Mouse (Mus musculus) stomach, postnatal 0 days (tissue): Measurements from ENCODE around the gene Syt9. TPM values are rescaled to one million over a fixed set of nuclear protein-coding genes. Genes with fewer than 3 reads are reported as not detected.

Experiments used
- ATAC-seq: fragments of 200-750 bp; cut with Nextera tagmentation; 2 replicates; pipeline ENCODE4 v1.8.0; 2017; ENCODE audit not compliant: low FRiP score, low TSS enrichment
- DNase-seq: peaks from one replicate; pipeline ENCODE4 v3.0.0-alpha.2; 2016; ENCODE audit warnings: low spot score
- H3K27ac ChIP-seq: fragments of 300-500 bp; sonication (generic); replicated peaks from 2 replicates; pipeline ENCODE4 v1.5.1; 2014; ENCODE audit warnings: mild to moderate bottlenecking, control low read depth
- H3K27me3 ChIP-seq: fragments of 300-500 bp; sonication (generic); 2 replicates; pipeline ENCODE4 v1.6.1; 2014; ENCODE audit warnings: low read length; ENCODE audit not compliant: control insufficient read depth, insufficient read depth
- H3K36me3 ChIP-seq: fragments of 300-500 bp; sonication (generic); 2 replicates; pipeline ENCODE4 v1.6.1; 2014; ENCODE audit warnings: low read length, mixed read lengths; ENCODE audit not compliant: control insufficient read depth, insufficient read depth
- H3K4me1 ChIP-seq: fragments of 300-500 bp; sonication (generic); replicated peaks from 2 replicates; pipeline ENCODE4 v1.6.1; 2014; ENCODE audit warnings: antibody characterized with exemption; ENCODE audit not compliant: control insufficient read depth, insufficient read depth
- H3K4me2 ChIP-seq: fragments of 300-500 bp; sonication (generic); replicated peaks from 2 replicates; pipeline ENCODE4 v1.6.1; 2014; ENCODE audit warnings: low read depth, mild to moderate bottlenecking, control low read depth, moderate library complexity
- H3K4me3 ChIP-seq: fragments of 300-500 bp; sonication (generic); 2 replicates; pipeline ENCODE4 v1.5.1; 2014; ENCODE audit warnings: low read depth, low read length, control low read depth
- H3K9ac ChIP-seq: fragments of 300-500 bp; sonication (generic); 2 replicates; pipeline ENCODE4 v1.6.1; 2014; ENCODE audit warnings: mild to moderate bottlenecking, low read length, control low read depth, mixed read lengths
- H3K9me3 ChIP-seq: fragments of 300-500 bp; sonication (generic); 2 replicates; pipeline ENCODE4 v1.6.1; 2016; ENCODE audit warnings: low read length; ENCODE audit not compliant: control insufficient read depth
- CTCF ChIP-seq: IDR thresholded peaks from 2 replicates; pipeline ENCODE4 v1.5.1; 2016; ENCODE audit warnings: antibody characterized with exemption, low read depth, mild to moderate bottlenecking, moderate library complexity
- EP300 ChIP-seq: optimal IDR thresholded peaks from 2 replicates; pipeline ENCODE3; 2016; ENCODE audit warnings: antibody characterized with exemption
- WGBS: fragments of 180-500 bp; shearing (Covaris S2); extraction: QIAGEN DNeasy Blood & Tissue Kit; methylation state at CpG from one replicate; pipeline ENCODE4 v1.1.7; 2014; 5-methylcytosine and 5-hydroxymethylcytosine counted together
- polyA plus RNA-seq: library from polyadenylated mRNA; unstranded; fragments of >200 nt; fragmentation: Nextera tagmentation; extraction: Ambion mirVana; gene quantifications from 2 replicates; pipeline ENCODE4 v1.2.1, GENCODE M21; 2015

The Syt9 gene
- polyA plus RNA-seq, 1 experiment from 2014 or later: 1.5 TPM

DNA sequence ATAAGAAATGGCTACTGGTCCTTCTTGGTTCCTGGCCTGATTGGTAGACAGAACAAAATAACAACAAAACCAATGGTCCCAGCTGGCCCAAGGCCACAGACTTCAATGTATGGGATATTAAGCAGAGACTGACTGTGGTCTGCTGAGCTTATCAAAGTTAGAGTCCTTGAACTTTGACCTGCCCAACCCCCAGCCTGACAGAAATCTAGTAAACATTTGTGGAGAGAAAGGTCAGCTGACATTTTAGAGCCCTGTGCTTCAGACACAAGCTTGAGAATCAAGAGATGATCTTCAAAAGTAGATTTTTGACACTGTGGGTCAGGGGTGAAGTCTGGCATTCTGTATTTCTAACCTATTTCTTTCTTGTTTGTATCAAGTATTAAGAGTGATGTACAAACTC lies 226.2 kb downstream of the Syt9 start:
- ATAC-seq: no peak
- H3K9me3 ChIP-seq: no peaks in the 10 kb centered on the region
- no peaks in the 10 kb centered on the region for H3K36me3 ChIP-seq

DNA sequence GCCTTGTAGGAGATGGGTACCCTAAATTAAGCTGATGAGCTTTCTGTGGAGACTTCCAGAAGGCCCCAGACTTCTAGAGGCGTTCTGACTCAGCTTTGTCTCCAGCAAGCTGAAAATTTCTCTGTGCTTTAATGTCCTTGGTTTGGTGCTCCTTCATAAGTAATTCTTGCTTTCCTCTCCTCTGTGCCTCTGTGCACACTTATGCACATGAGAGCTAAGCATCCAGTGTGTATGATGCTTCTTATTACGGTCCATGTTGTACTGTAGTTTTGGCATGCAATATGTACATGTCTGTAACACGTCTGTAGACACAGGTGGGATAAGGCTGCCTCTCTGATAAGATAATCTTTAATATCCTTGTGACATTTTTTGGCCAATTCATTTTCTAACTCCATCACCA lies 227.4 kb downstream of the Syt9 start:
- no peaks in the 10 kb centered on the region for H3K27me3 ChIP-seq
- ATAC-seq (no peak), DNase-seq (no peak)
- TF ChIP-seq CTCF (no peak), EP300 (no peak)
- no peak overlapping the region for H3K9ac ChIP-seq
- no peak overlapping the region for H3K4me3 ChIP-seq
- H3K27ac ChIP-seq: no peak overlapping the region
- no peaks in the 10 kb centered on the region for H3K9me3 ChIP-seq
- H3K36me3 ChIP-seq: no peaks in the 10 kb centered on the region
- no peak overlapping the region for H3K4me2 ChIP-seq
- H3K4me1 ChIP-seq: peaks cover 3% of the 10 kb centered on the region; the same call in 1 of the 2 replicates
- WGBS: 77% methylated on average over 3 of the region's 3 CpGs

More for the DNA sequence above, 226.2 kb downstream of the Syt9 start:
- Histone ChIP-seq H3K4me2 (no peak overlapping the region), H3K27ac (no peak overlapping the region), H3K4me3 (no peak overlapping the region), H3K4me1 (peaks cover 3% of the 10 kb centered on the region; the same call in 1 of the 2 replicates), H3K9ac (no peak overlapping the region), H3K27me3 (no peaks in the 10 kb centered on the region)
- DNase-seq: no peak
- TF ChIP-seq CTCF (no peak), EP300 (no peak)

Other genes starting within 250 kb of the Syt9 start
- gene Olfr715, start 239.6 kb upstream of the Syt9 start, polyA plus RNA-seq: 0.02 TPM in 1 of 2 replicates, not detected in the other
- gene Olfr716, start 232.4 kb upstream of the Syt9 start, polyA plus RNA-seq: not detected in 2 replicates
- not detected in 2 replicates for gene Nlrp14, start 203.7 kb upstream of the Syt9 start, polyA plus RNA-seq
- gene Rbmxl2, start 161.3 kb upstream of the Syt9 start, polyA plus RNA-seq: not detected in 2 replicates
- gene Olfml1, start 196.7 kb downstream of the Syt9 start, polyA plus RNA-seq: 10.2 and 11.0 TPM in 2 replicates
- 17.8 and 19.2 TPM in 2 replicates for gene Ppfibp2, start 224.5 kb downstream of the Syt9 start, polyA plus RNA-seq